Mouse (Mus musculus) CH12F3 (cell line): ENCODE data around the gene Eif5.

Experiments used
- in situ Hi-C: fragments of 300-500 bp; cut with MboI; formaldehyde crosslinking; loops from 2 replicates; pipeline ENCODE4 v1.14.3; 2020; ENCODE audit warnings: low sequenced_read_pairs

Eif5 gene

DNA sequence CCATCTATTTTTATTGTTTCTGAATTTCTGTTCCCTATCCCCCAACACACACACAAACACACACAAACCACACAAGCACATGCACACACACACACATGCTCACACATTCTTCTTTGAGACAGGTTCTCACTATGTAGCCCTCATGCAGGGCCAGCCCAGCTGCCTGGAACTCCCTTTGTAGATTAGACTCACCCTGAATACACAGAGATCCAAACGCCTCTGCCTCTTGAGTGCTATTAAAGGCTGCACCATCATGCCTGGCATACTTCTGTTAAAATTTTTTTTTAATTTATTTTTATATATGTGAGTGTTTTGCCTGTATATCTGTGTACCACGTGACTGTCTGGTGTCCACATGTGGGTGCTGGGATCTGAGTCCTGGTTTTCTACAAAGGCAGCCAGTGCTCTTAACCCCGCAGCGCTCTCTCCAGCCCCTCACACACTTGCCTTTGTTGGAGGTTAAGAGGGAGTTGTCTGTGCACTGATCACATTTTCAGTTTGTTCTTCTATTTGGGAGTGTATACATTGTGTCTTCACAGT is 24.5 kb downstream of the Eif5 start:
- in situ Hi-C loops: no loop called here

DNA sequence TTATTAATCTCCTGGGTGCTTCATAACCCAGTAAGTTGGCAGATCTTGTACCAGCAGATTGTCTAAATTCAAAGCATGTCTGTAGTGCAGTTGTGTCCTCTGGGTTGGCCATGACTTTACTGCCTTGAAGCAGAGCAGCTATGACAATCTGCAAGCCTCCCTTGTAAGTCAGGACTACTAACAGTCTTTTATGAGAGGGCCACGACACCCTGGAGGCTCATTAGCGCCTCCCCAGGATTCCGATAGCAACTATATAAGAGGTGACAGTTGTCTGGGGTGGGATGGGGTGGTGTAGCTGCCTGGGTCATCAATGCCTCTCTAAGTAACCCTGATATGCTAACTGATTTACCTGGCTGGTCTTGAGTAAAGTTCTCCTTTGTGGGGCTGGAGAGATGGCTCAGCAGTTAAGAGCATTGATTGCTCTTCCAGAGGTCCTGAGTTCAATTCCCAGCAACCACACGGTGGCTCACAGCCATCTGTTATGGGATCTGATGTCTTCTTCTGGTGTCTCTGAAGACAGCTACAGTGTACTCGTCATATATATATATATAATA is 25.3 kb downstream of the Eif5 start:
- in situ Hi-C loops: no loop called here

DNA sequence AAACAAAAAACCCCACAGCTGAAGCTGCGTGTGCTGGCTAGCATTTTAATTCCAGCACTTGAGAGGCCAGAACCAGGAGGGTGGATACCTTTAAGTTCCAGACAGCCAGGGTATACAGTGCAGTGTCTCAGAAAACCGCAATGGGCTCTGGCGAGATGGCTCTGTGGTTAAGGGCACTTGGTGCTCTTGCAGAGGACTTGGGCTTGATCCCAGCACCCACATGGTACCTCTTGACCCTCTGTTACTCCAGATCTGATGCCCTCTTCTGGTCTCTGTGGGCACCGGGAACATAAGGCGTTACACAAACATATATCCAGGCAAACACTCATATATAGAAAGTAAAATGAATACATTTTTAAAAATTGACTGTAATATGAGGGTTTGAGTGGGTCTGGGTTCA is 27.5 kb downstream of the Eif5 start:
- in situ Hi-C loops: no loop called here

DNA sequence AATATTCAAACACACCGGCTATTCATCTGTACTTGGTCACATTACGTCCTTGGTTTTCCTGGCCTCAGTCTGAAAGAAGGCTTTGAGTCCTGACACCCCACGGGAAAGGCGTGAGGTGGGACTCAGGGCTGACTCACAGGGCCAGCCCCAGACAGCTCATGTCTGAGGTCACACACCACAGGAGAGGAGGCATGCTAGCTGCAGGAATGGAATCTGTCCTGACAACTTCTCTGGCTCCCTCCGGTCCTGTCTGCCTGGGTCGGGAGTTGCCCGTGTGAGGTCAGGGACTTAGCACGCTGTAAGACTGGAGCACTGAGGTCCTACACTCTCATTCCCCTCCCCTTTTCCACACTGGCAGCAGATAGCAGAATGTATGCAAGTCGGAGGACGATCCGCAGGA is 31.0 kb downstream of the Eif5 start:
- in situ Hi-C loops: no loop called here

DNA sequence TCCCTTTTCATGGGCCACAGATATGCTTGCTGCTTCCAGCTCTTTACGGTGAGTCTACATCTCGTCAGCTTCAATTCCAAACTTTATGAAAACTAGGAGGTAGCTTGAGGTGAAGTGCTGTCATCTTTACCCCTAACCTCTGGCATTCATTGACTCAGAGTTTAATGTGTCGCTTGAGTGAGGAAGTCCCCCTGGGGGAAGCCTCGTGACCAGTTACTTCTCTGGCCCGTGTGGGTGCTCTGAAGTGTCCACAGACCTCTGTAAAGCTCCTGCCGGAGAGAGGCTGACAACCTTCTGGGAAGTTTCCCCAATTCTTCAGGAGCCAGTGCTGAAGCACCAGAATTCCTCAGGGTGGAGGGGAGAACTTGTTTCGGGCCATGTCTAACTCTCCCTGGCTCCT is 34.6 kb downstream of the Eif5 start:
- in situ Hi-C loops: no loop called here

DNA sequence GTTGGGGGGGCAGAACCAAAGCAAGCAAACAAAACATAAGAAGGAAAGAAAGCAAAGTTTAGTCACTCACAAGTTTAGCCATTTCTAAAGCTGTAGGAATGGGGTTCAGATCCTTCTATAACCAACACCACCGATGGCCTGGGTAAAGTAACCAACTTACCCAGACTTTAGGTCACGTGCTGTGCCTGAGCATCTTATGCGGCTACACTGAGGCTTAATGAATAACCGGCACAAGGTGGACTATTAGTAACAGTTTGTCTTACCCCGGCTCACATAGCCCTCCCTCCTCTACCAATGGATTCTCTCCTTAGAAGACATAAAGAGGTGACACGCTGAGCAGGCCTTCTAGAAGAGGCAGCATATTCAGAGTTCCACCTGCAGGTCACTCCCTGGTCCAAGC is 35.5 kb downstream of the Eif5 start:
- in situ Hi-C loops: no loop called here

DNA sequence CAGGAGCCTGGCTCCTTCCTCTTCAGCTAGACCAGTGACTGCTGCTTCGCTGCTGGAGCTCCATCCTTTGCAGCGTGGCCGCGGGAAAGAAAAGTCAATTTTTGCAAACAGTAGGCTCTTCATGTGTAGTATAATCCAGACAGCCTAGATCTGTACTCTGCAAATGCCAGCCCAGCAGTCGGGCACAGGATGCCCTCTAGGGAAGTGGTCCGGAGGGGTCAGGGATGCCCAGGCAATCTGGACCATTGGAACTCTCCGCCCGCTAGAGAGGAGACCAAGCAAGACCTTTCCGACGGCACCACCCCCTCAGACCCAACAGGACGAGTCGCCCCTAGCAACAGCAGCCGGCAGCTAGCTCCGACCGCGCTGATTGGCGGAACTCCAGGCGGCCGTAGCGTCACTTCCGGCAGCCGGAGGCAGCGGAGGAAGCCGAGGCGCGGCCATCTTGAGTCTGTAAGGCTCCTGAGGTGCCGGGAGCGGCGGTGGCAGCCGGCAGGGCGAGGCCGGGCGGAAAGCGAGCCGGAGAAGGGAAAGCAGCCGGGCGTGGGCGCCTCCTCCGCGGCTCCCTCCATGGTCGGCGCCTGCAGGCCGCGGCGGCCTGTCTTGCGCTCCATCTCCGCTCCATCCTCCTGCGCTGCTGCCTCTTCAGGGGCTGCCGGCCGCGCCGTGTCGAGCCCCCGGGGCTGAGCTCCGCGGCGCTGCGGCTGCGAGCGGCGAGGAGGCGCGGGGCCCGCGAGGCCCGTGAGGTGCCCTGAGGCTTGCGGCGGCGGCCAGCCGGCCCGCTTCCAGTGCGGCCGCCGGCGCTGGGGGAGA is 36.5 kb downstream of the Eif5 start, which contains the start of gene Mark3:
Mark3 (plus strand) TSS at position 450 of the 813 bp plus-strand sequence.
- in situ Hi-C loops: no loop called here

DNA sequence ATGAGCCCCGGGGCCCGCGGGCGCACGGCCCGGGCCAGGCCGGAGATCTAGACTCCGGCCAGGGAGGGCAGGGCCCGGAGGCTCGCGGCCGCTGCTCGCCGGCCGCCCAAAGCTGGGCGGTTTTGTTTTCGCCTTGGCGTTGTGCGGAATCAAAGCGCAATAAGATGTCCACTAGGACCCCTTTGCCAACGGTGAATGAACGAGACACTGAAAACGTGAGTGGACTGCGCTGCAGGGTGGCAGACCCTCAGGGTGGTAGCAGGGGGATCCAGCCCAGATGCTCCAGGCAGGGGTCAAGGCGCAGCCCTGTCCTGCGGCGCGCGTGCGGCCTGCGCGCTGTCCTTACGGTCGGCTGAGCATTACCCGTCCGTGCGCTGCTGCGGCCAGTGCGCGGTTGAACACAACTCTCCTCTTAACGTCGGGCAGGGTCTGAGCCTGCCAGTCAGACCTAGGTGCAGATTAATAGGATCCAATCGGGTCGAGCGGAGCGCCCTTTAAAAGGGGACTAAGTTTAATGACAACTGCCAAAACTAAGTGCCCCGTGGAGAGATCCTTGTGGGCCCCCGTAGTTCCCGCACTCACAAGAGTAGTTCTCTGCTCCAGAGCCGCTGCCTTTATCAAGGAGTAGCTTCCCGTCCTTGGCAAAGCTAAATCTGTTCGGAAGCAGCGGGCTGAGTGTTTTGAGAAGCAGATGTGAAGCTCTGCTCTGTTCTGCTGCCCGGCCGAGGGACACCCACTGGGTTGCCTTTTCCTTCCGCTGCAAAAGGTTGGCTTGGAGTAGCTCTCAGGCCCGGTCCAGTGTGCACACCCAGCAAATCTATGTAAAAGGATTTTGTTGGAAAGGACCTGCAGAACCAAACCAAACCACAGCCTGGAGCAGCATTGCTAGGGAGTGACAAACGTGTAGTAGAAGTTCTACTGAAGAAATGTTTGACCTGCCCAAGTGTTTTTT is 37.3 kb downstream of the Eif5 start:
- in situ Hi-C loops: no loop called here

DNA sequence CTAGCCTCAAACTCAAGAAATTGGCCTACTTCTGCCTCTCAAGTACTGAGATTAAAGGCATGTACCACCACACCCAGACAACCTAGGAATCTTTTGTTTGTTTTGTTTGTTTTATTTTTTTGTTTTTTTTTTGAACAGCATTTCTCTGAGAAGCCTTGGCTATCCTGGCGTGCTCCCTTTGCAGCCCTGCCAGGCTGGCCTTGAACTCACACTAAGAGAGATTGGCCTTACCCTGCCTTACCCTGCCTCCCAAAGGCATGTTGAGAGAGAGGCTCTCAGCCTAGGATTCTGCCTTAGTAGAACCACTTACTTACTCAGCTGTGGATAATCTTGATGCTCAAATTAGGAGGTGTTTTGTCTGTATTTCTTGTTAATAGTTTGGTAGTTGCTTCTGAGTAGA is 45.2 kb downstream of the Eif5 start:
- in situ Hi-C loops: no loop called here

DNA sequence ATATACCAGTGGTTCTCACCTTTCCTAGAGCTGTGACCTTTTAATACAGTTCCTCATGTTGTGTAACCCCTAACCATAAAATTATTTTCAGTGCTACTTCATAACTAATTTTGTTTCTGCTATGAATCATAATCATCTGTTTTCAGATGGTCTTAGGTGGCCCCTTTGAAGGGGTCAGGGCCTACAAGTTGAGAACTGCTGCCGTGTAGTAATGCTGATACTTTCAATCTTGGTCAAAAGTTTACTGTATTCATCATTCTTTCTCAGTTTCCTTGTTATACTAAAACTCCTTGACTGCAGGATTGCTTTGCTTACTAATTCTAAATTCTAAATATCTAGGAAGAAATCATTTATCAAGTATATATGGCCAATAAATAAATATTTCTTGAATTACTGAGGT is 46.6 kb downstream of the Eif5 start:
- in situ Hi-C loops: no loop called here

DNA sequence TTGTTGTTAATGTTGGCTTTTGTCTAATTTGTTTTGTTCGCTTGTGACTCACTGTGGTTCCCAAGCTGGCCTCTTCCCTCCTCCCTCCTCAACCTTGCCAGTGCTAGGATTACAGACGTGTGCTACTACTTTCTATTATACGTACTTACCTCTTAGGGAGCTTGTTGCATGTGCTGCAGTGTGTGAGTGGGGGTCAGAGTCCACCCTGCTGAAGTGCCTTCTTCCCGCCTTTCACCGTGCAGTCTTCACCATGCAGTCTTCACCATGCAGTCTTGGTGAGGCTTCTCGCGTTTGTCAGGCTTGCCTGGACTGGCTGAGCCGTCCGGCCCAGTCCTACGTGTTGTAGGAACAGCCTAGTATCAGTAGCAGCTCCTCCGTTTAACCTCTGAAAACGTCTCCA is 49.4 kb downstream of the Eif5 start:
- in situ Hi-C loops: no loop called here

DNA sequence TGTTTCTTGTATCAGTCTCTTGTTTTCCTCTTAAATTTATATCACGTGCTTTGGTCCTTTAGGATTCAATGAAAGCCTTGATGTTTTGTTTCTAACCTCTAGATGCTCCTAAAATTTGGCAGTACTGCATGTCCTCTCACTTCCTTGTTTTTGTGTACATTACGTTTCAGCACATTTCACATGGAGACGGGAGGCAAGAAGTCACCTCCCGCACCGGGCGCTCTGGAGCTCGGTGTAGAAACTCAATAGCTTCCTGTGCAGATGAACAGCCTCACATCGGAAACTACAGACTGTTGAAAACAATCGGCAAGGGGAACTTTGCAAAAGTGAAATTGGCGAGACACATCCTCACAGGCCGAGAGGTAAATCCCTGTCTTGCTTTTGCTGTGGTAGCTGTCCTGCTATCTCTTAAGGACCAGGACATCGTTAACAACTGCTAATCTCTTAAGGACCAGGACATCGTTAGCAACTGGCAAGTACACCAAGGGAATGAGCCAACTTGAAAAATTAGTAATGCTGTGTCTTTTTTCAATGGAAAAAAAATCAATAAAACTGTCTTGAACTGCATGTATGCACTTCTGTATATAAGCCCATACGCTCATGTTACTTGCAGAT is 54.7 kb downstream of the Eif5 start:
- in situ Hi-C loops: no loop called here

DNA sequence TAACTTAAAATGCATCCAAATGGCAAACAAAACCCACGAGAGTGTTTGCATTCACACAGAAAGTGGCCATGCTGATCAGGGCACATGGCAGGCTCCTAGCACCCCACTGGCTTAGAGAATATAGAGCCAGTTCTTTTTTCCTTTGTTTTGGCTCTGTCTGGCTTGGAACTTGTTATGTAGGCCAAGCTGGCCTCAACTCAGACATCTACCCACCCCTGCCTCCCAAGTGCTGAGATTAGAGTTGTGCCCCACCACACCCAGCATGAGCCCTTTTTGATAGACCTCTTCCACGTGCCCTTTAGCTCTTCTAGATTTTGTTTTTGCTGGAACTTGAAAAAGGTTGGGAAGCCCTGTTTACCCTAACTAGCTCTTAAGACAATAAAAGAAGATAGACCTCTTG is 56.0 kb downstream of the Eif5 start:
- in situ Hi-C loops: no loop called here
